Mouse (Mus musculus) urinary bladder, postnatal 14 days (tissue): ENCODE results near the gene Ccar1.
"Not testable (repeated sequence)": the region's sequence is repeated elsewhere in the genome, so short reads cannot be mapped to it uniquely, and the experiment has no call there.

Experiments
- DNase-seq: peaks from one replicate; pipeline ENCODE4 v3.0.0; 2021; ENCODE audit warnings: low spot score

The Ccar1 gene

DNA sequence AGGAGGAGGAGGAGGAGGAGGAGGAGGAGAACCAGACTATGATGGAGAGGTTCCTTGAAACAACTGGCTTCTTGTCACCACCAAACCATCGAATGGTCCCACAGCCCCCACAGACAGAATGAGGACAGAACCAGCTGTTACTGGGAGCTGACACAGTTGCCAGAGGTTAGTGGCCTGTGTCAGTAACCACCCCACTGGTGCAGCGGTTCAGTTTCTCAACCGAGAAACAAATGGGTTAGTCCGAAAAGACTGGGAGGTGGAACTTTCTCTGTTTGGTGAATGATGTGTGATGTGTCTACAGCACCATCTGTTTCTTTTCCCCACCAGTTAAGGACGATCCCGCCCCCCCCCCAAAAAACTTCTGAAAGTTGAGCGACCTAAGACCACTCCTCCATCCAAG lies 67.2 kb downstream of the Ccar1 start:
- DNase-seq, result no peak

DNA sequence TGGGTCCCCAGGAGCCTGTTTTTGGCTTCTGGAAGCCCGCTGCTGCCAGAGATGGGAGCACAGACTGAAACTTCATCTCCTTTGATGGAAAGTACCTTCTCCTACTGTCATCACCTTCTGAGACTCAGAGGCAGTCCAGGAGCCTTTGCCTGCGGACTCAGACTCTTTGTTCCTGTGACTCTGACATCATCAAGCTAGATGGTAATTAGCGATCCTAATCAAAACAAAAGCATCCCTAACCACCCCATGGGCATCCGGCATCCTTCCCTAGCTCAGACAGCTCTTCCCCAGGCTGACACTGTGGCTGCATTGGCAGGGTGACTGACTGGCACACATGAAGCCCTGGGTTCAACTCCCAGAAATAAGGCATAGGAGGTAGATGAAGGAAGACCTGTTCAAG lies 69.4 kb downstream of the Ccar1 start:
- DNase-seq, result no peak

DNA sequence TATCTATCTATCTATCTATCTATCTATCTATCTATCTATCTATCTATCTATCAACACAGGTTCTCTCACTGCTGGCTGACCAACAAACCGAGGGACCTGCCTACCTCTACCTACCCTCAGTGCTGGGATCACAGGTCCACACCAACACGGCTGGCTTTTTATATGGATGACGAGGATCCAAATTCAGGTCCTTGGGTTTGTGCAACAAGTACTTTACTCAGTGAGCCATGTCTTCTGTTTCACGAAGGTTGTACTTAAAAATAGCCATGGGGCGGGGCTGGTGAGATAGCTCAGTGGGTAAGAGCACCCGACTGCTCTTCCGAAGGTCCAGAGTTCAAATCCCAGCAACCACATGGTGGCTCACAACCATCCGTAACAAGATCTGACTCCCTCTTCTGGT lies 71.5 kb downstream of the Ccar1 start:
- not testable (repeated sequence) for DNase-seq

DNA sequence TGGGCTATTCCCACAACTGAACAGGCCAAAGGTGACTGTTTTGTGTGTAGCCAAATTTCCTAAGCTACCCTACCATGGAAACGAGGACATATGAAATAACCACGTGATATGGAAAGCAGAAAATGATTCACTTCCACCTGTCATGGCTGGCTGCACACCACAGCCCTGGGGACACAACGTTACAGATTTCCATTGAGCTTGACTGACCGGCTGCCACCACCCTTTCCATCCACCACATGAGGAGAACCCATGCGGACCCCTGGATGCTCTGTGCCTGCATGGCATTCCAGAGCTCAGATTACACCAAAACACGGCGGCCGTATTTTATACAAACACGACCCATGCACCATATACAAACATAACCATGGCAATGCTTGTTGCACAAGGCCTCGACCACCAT lies 78.6 kb downstream of the Ccar1 start:
- no peak for DNase-seq

DNA sequence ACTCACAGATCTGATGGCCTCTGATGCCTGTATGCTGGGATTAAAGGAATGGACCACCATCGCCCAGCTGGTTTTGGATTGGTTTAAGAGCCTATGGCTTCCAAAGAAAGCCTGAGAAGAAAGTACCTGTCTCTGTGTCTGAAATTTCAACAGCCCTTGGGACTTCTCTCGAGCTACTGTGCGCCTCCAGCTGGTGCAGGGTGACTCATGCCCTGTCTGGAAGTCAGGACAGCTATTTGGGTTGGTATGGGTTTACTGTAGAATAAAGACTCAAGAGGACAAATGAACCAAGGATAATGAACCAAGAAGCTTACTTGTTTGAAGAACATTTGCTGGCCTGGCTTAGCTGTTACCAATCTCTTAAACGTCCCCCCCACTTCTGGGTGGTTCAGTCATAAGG lies 88.5 kb downstream of the Ccar1 start:
- DNase-seq, result no peak

DNA sequence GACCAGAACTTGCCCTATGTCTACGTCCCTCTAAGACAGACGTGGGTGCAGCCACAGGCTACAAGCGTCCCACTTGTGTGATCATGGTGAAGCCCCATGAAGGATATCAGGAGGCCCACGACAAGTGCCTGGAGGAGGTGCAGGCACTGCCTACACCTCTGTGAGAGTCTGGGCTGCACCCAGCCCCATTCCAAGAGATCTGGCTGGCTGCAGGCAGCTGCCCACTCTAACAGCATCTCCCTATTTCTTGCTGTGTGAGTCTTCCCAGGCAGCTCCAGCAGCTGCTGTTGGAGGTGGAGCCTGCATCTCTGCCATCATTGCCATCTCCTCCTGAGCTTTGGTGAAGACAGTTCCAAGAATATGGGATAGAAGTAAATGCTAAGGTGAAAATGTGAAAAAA lies 89.7 kb downstream of the Ccar1 start:
- DNase-seq, result no peak
